Mouse (Mus musculus): Measurements from ENCODE around the gene Pigh.
A peak's percentile ranks its signal among the peaks of the same experiment; 100 is the strongest.

The Pigh gene

DNA sequence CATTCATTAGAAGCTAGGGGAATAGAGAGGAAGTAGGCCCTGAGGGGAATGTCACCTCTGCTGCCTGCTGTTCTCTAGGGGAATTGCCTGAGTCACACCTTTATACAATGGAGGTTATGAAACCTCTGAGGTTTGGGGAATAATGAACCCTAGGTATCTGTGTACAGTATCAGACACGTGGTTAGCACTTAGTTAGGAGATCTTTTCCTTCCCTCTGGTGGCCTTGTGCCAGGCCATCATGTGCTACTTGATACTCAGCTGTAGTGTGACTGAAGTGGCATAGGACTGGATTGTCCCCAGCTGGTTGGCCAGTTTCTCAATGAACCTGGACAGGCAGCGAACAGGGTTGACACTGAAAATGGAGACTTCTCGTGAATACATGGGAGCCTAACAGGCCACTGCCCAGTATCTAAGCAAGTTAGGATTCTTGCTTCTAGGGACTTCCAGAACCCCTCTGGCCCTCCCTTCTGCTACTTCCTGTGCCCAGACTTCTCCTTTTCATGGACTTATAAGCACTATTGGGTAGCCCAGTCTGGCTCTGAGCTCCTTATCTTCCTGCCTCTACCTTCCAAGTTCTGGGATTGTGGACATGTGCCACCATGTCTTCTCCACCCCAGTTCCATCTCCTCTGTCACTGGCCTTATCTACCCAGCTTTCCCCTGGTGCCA lies 38.8 kb downstream of the Pigh start:
- Histone ChIP-seq H3K27me3 (ENCODE audit: control insufficient read depth, insufficient read depth, low read length, poor library complexity, severe bottlenecking) (no peaks in the 10 kb centered on the region), H3K36me3 (ENCODE audit: control insufficient read depth, insufficient read depth, low read length, poor library complexity, severe bottlenecking) (no peaks in the 10 kb centered on the region)
- DNase-seq (ENCODE audit: low read depth, low spot score): peak; percentile 12

DNA sequence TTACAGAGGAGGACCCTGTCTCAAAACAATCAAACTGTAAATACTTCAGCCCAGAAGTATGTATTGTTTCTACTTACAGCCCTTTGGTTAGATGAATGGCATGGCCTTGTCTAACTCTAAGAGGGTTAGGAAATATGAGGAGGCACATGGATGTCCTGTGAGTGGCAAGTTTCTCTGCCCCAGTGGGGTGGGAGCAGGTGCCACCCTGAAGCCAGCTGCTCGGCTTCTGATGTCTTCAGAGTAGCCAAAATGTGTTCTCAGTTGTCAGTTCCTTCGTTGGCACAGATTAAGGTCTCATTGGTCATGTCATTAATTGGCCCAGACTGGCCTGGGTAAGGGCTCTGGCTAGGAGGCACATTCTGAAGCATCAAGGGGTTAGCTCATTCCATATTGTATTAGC lies 39.6 kb downstream of the Pigh start:
- Histone ChIP-seq H3K36me3 (ENCODE audit: control insufficient read depth, insufficient read depth, low read length, poor library complexity, severe bottlenecking) (no peaks in the 10 kb centered on the region), H3K27me3 (ENCODE audit: control insufficient read depth, insufficient read depth, low read length, poor library complexity, severe bottlenecking) (no peaks in the 10 kb centered on the region)
- no peak for DNase-seq (ENCODE audit: low read depth, low spot score)

DNA sequence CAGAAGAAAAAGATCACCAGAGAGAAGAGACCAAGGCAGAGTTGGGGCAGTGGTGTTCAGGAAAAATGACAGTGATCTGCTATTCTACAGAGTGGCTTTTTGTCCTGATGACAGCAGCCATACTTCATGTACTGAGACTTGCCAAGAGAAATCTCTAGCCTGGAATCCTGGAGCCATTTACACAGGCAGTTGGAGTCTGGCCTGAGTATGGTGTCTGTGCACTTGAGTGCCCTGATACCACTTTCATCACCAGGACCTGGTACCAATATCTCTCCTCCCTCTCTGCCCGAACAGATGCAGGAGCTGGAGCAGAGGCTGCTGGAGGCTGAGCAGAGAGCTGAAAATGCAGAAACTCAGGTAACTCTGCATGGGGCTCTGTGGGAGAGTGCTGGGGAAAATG lies 40.6 kb downstream of the Pigh start:
- H3K36me3 ChIP-seq (ENCODE audit: control insufficient read depth, insufficient read depth, low read length, poor library complexity, severe bottlenecking): no peaks in the 10 kb centered on the region
- DNase-seq (ENCODE audit: low read depth, low spot score): no peak
- H3K27me3 ChIP-seq (ENCODE audit: control insufficient read depth, insufficient read depth, low read length, poor library complexity, severe bottlenecking): no peaks in the 10 kb centered on the region

DNA sequence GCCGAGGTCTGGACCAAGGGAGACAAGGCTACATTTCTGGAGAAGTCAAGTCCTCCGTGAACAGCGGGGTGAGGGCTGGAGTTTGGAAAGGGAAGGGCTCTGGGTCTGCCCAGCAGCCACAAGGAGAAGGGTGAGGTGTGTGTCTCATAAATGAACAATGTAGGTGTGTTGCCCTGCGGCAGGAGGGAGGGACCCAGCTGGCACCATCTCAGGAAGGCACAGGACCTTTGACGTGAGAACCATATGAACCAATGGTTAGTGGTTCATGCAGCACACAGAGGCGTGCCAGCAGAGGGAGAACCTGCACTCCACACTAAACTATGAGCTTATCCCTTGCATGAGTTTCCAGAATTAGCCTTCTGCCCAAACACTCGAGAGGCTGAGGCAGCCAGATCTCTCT lies 42.2 kb downstream of the Pigh start:
- no peaks in the 10 kb centered on the region for H3K36me3 ChIP-seq (ENCODE audit: control insufficient read depth, insufficient read depth, low read length, poor library complexity, severe bottlenecking)
- no peak for DNase-seq (ENCODE audit: low read depth, low spot score)
- H3K27me3 ChIP-seq (ENCODE audit: control insufficient read depth, insufficient read depth, low read length, poor library complexity, severe bottlenecking): no peaks in the 10 kb centered on the region

DNA sequence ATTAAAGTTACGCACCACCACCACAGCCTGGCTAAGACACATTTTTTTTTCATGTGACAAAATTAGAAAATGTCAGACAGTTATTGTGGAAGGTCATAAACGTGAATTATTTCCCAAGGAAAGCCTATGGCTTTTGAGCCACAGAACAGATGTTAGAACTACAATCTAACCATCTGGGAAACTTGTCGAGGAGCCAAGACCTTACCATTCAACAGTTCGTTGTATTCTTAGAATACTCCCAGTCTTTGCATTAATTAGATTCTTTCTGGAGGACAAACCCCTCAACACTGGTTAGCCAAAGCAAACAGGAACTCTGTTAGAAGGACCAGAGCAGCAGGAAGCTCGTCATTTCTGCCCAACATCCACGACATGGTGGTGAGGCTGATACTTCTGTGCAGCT lies 43.3 kb downstream of the Pigh start:
- no peaks in the 10 kb centered on the region for H3K36me3 ChIP-seq (ENCODE audit: control insufficient read depth, insufficient read depth, low read length, poor library complexity, severe bottlenecking)
- no peaks in the 10 kb centered on the region for H3K27me3 ChIP-seq (ENCODE audit: control insufficient read depth, insufficient read depth, low read length, poor library complexity, severe bottlenecking)
- no peak for DNase-seq (ENCODE audit: low read depth, low spot score)

DNA sequence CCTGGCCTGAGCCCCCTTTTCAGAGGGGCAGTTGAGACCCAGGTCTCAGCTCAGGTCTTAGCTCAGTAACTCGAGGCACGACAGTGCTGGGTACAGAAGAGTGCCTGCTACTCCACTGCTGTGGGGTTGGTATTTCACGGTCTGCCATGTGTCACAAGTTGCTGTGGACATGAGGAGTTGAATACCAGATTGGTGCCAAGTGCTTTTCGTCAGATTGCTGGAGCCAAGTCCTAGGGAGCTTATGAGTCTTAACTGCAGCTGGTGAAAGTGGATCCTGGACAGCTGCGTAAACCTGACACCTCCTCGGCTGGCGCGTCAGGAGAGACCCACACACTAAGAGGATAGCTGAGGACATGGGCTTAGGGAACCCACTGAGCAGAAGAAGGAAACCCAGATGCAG lies 44.8 kb downstream of the Pigh start:
- Histone ChIP-seq H3K36me3 (ENCODE audit: control insufficient read depth, insufficient read depth, low read length, poor library complexity, severe bottlenecking) (no peaks in the 10 kb centered on the region), H3K27me3 (ENCODE audit: control insufficient read depth, insufficient read depth, low read length, poor library complexity, severe bottlenecking) (no peaks in the 10 kb centered on the region)
- DNase-seq (ENCODE audit: low read depth, low spot score): no peak

DNA sequence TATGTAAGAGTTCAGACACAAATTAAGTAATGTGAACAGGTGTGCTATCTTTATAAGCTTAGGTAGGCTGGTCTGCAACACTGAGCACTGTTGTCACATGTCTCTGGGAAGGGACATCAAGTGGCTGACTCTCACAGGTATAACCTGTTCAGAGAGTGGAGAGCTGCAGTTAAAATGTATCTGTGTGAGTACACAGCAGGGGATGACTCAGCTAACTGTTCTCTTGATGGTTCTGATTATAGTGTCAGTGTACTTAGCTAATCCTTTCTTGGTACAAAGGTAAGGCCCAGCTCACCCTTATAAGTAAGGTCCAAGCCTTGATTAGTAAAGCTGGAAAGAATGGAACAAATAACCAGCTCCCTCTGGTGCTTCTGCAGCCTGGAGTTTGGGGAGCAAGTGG lies 48.0 kb downstream of the Pigh start:
- no peak for DNase-seq (ENCODE audit: low read depth, low spot score)
- Histone ChIP-seq H3K27me3 (ENCODE audit: control insufficient read depth, insufficient read depth, low read length, poor library complexity, severe bottlenecking) (no peaks in the 10 kb centered on the region), H3K36me3 (ENCODE audit: control insufficient read depth, insufficient read depth, low read length, poor library complexity, severe bottlenecking) (no peaks in the 10 kb centered on the region)

DNA sequence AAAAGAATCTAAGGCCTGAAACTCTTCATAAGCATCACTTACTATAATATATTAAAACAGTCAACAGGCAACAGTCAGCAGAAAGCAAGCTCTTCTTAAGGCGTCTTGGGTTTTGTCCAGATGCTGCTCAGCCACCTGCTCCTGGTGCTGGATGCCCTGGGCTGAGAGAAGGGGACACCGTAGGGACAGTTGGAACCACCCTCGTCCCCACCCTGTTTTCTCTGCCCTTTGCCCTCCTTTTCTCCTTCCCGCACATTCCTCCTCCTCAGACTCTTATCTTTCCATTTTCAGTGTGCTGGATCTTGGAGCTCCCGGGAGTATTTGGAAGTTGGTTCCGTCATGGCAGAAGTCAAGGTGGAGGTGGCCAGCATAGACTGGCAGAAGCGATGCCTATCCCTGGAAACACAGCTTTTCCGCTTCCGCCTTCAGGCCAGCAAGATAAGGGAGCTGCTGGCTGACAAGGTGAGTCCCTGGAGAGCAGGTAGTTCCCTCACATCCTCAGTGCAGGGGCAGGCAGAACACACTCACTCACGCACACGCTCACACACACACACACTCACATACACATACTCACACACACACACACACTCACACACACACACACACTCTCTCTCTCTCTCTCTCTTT lies 49.1 kb downstream of the Pigh start:
- no peaks in the 10 kb centered on the region for H3K36me3 ChIP-seq (ENCODE audit: control insufficient read depth, insufficient read depth, low read length, poor library complexity, severe bottlenecking)
- DNase-seq (ENCODE audit: low read depth, low spot score): no peak
- H3K27me3 ChIP-seq (ENCODE audit: control insufficient read depth, insufficient read depth, low read length, poor library complexity, severe bottlenecking): no peaks in the 10 kb centered on the region

DNA sequence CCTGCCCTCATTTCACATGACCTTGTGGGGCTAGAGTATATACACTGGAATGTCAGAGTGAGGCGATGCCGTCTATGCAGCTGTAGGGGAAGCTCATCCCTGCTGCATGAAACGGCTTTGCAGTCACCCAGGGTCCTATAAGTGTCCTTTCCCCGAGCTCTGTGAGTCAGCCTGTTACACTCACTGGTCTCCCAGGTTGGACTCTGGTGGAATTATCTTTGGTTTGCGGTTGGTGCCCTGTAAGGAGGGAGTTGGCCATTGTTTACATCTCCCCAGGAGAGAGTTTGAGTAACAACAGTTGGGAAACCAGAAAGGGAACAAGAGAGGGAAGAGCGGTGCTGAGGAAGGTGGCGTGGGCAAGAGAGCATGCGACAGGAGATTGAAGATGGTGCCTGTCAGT lies 49.7 kb downstream of the Pigh start:
- Histone ChIP-seq H3K36me3 (ENCODE audit: control insufficient read depth, insufficient read depth, low read length, poor library complexity, severe bottlenecking) (no peaks in the 10 kb centered on the region), H3K27me3 (ENCODE audit: control insufficient read depth, insufficient read depth, low read length, poor library complexity, severe bottlenecking) (no peaks in the 10 kb centered on the region)
- DNase-seq (ENCODE audit: low read depth, low spot score): no peak

DNA sequence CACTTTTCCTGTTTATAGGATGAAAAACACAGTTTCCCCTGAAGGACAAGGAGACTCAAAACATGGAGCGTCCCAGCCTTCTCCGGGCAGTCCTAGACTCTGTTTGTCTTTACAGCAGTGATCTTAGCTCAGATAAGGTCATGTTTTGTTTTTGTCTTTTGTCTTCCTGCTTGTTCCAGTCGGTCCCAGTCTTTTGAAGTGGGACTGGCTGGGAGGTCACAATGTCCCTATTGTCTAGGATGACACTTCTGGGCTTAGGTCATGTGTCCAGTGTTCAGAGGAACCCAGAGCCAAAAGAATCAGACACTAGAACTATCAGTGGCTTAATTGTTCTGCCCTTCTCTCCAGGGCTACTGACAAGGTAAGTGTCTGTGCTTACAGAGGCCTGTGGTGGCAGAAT lies 54.1 kb downstream of the Pigh start:
- no peaks in the 10 kb centered on the region for H3K36me3 ChIP-seq (ENCODE audit: control insufficient read depth, insufficient read depth, low read length, poor library complexity, severe bottlenecking)

DNA sequence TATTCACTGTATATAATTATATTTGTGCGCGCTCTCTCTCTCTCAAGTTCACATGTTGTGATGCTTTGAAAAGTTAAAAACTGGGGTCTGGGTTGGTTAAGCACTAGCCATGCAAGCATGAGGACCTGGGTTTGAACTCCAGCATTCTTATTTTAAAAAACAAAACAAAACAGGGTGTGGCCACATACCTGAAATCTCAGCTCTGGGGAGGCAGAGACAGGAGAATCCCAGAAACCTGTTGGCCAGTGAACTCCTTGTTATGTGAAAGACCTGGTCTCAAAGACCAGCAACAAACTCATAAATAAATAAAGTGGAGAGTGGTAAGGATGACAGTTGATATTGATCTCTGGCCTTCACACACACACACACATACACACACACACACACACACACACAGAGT lies 55.1 kb downstream of the Pigh start:
- H3K27me3 ChIP-seq (ENCODE audit: control insufficient read depth, insufficient read depth, low read length, poor library complexity, severe bottlenecking): no peaks in the 10 kb centered on the region

More for the DNA sequence above, 54.1 kb downstream of the Pigh start:
- no peak for DNase-seq (ENCODE audit: low read depth, low spot score)
- no peaks in the 10 kb centered on the region for H3K27me3 ChIP-seq (ENCODE audit: control insufficient read depth, insufficient read depth, low read length, poor library complexity, severe bottlenecking)

More for the DNA sequence above, 55.1 kb downstream of the Pigh start:
- DNase-seq (ENCODE audit: low read depth, low spot score): no peak
- no peaks in the 10 kb centered on the region for H3K36me3 ChIP-seq (ENCODE audit: control insufficient read depth, insufficient read depth, low read length, poor library complexity, severe bottlenecking)
